Mouse (Mus musculus): ENCODE results near the gene Cdsn. TPM values are rescaled to one million over a fixed set of nuclear protein-coding genes. Genes with fewer than 3 reads are reported as not detected.

Gene Cdsn
- polyA plus RNA-seq, 1 experiment from 2014 or later: 0.13 TPM

DNA sequence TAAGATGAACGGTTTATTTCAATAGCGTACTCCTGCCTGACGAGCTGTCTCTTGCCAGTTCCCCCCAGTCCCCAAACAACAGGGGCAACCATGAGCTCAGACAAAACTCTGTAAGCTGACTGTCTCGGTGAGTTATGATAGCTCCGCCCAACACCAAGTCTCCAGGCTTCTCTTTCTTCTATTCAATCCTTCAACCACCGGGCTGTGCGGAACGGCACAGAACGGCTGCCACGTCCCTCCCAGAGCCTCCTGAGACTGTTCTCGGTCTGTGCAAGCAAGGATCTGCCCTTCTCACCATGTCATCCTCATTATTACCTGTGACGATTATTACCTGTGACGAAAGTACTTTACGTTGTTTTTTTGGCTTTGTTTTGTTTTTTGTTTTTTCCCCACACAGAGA lies 18.9 kb downstream of the Cdsn start:
- 50% methylated on average over 14 of the region's 14 CpGs for WGBS
- Histone ChIP-seq H3K27me3 (ENCODE audit: control insufficient read depth, insufficient read depth, low read length) (peaks cover 10% of the 10 kb centered on the region), H3K27ac (ENCODE audit: low read depth, low read length) (0 out of 2 replicates have a peak overlapping the region, but pooled peaks have one; percentile 17), H3K9me3 (ENCODE audit: control insufficient read depth, low read length) (no peaks in the 10 kb centered on the region), H3K36me3 (ENCODE audit: control insufficient read depth, insufficient read depth, low read length) (no peaks in the 10 kb centered on the region), H3K4me2 (ENCODE audit: low read depth) (no peak overlapping the region), H3K4me1 (ENCODE audit: control insufficient read depth, insufficient read depth, low read length) (peaks cover 8% of the 10 kb centered on the region), H3K9ac (ENCODE audit: low read length) (no peak overlapping the region), H3K4me3 (ENCODE audit: low read depth, low read length) (no peak overlapping the region)
- DNase-seq (ENCODE audit: low spot score): peak; percentile 44
- ATAC-seq (ENCODE audit: insufficient read depth, low FRiP score, low TSS enrichment): peak; percentile 42; the same call in 1 of the 2 replicates

DNA sequence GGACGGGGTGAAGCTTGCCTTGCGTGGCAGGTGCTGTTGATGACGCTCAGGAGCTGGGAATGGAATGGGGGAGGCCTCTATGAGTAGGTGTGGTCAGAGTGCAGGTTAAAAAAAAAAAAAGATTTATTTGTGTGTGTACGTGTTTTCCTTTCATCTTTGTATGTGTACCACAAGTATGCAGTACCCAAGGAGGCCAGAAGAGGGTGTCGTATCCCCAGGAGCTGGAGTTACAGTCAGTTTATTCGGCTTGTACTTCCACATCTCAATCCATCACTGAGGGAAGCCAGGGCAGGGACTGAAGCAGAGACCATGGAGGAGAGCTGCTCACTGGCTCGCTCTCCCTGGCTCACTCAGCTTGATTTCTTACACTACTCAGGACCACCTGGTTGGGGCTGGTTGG lies 19.5 kb downstream of the Cdsn start:
- 92% methylated on average over 7 of the region's 7 CpGs for WGBS
- peaks cover 10% of the 10 kb centered on the region for H3K27me3 ChIP-seq (ENCODE audit: control insufficient read depth, insufficient read depth, low read length)

DNA sequence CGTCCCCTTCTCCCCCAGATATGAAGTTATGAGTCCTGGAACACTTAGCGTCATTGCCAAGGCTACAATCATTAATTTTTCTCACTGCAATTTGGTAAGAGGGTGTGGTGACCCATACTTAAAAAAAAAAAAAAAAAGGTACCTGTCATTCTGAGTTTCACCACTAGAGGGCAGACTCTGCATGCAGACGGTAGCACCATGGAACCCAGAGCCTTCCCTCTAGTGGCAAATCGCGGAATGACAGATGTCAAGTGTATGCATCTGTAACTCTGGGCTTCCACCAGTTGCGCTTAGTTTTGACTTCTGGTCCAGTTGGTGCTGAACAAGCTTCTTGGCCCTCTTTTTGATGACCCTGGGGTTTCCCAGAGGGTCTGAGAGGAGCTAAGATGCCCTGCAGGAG lies 26.3 kb downstream of the Cdsn start:
- ATAC-seq (ENCODE audit: insufficient read depth, low FRiP score, low TSS enrichment): no peak
- H3K4me2 ChIP-seq (ENCODE audit: low read depth): no peak overlapping the region
- no peak overlapping the region for H3K9ac ChIP-seq (ENCODE audit: low read length)
- no peak overlapping the region for H3K27ac ChIP-seq (ENCODE audit: low read depth, low read length)
- no peaks in the 10 kb centered on the region for H3K4me1 ChIP-seq (ENCODE audit: control insufficient read depth, insufficient read depth, low read length)
- DNase-seq (ENCODE audit: low spot score): peak; percentile 83
- no peaks in the 10 kb centered on the region for H3K36me3 ChIP-seq (ENCODE audit: control insufficient read depth, insufficient read depth, low read length)
- H3K9me3 ChIP-seq (ENCODE audit: control insufficient read depth, low read length): no peaks in the 10 kb centered on the region
- 17% methylated on average over 6 of the region's 6 CpGs for WGBS
- H3K4me3 ChIP-seq (ENCODE audit: low read depth, low read length): no peak overlapping the region
- no peaks in the 10 kb centered on the region for H3K27me3 ChIP-seq (ENCODE audit: control insufficient read depth, insufficient read depth, low read length)

More for the DNA sequence above, 19.5 kb downstream of the Cdsn start:
- no peak overlapping the region for H3K4me3 ChIP-seq (ENCODE audit: low read depth, low read length)
- H3K27ac ChIP-seq (ENCODE audit: low read depth, low read length): no peak overlapping the region
- H3K9ac ChIP-seq (ENCODE audit: low read length): no peak overlapping the region
- H3K4me2 ChIP-seq (ENCODE audit: low read depth): no peak overlapping the region
- DNase-seq (ENCODE audit: low spot score) (no peak), ATAC-seq (ENCODE audit: insufficient read depth, low FRiP score, low TSS enrichment) (no peak)
- no peaks in the 10 kb centered on the region for H3K9me3 ChIP-seq (ENCODE audit: control insufficient read depth, low read length)
- no peaks in the 10 kb centered on the region for H3K36me3 ChIP-seq (ENCODE audit: control insufficient read depth, insufficient read depth, low read length)
- H3K4me1 ChIP-seq (ENCODE audit: control insufficient read depth, insufficient read depth, low read length): peaks cover 8% of the 10 kb centered on the region

DNA sequence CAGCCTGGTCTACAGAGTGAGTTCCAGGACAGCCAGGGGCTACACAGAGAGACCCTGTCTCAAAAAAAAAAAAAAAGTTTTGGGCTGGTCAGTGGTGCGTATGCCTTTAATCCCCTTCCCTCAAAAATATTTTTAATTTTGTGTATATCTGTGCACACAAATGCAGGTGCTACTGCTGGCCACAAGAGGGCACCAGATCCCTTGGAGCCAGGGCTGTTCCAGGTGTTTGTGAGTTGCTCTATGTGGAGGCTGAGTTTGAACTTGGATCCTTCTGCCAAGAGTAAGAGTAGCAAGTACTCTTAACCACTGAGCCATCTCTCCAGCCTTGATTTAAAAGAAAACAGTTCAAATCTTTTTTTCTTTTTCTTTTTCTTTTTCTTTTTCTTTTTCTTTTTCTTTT lies 31.0 kb downstream of the Cdsn start:
- Histone ChIP-seq H3K4me2 (ENCODE audit: low read depth) (no peak overlapping the region), H3K27me3 (ENCODE audit: control insufficient read depth, insufficient read depth, low read length) (no peaks in the 10 kb centered on the region), H3K9ac (ENCODE audit: low read length) (no peak overlapping the region), H3K27ac (ENCODE audit: low read depth, low read length) (no peak overlapping the region), H3K4me3 (ENCODE audit: low read depth, low read length) (no peak overlapping the region), H3K36me3 (ENCODE audit: control insufficient read depth, insufficient read depth, low read length) (no peaks in the 10 kb centered on the region), H3K4me1 (ENCODE audit: control insufficient read depth, insufficient read depth, low read length) (no peaks in the 10 kb centered on the region), H3K9me3 (ENCODE audit: control insufficient read depth, low read length) (no peaks in the 10 kb centered on the region)
- WGBS: 93% methylated on average over 1 of the region's 1 CpGs
- DNase-seq (ENCODE audit: low spot score) (no peak), ATAC-seq (ENCODE audit: insufficient read depth, low FRiP score, low TSS enrichment) (no peak)

DNA sequence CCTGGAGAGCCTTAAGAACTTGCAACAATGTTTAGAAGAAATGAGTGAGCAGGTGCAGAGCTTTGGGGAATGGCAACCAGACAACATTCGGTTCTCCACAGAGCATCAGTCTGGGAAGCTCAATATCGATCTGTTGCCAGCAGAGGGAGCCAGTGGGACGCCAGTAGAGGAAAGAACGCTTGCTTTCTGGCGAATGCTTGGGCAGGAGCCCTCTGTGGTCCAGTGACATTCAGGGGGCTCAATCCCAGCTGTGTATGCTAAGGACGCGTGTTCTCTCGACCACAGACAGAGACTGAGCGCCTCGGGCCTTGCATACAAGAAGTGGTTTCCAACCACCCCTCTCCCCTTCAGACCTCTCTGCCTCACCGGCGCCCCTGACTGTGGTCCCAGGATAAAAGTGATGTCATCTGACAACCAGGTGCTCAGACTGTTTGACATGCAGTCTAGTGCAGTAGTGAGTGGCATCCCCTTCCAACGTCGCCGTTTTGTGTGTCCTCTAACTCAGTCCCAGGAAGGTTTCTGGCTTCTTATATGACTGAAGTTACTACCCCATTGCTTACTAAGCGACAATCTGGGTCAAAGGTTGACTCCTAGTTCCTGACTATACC lies 32.5 kb downstream of the Cdsn start:
- no peaks in the 10 kb centered on the region for H3K9me3 ChIP-seq (ENCODE audit: control insufficient read depth, low read length)

DNA sequence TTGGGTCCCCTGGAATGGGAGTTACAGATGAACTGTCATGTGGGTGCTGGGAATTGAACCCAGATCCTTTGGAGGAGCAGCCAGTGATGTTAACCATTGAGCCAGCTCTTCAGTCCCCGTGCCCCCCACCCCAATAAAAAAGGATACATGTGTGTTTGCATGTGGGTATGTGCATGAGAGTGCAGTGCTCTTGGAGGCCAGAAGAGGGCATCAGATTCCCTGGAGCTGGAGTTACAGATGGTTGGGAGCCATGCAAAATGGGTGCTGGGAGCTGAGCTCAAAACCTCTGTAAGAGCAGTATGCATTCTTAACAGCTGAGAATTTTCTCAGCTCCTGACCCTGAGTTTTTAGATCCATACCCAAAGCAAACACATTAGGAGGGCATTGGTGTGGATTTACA lies 35.4 kb downstream of the Cdsn start:
- H3K27me3 ChIP-seq (ENCODE audit: control insufficient read depth, insufficient read depth, low read length): no peaks in the 10 kb centered on the region
- H3K9ac ChIP-seq (ENCODE audit: low read length): no peak overlapping the region
- no peak overlapping the region for H3K4me2 ChIP-seq (ENCODE audit: low read depth)
- no peaks in the 10 kb centered on the region for H3K9me3 ChIP-seq (ENCODE audit: control insufficient read depth, low read length)
- WGBS: 79% methylated on average over 1 of the region's 1 CpGs
- H3K27ac ChIP-seq (ENCODE audit: low read depth, low read length): no peak overlapping the region
- H3K36me3 ChIP-seq (ENCODE audit: control insufficient read depth, insufficient read depth, low read length): no peaks in the 10 kb centered on the region
- H3K4me1 ChIP-seq (ENCODE audit: control insufficient read depth, insufficient read depth, low read length): no peaks in the 10 kb centered on the region
- no peak overlapping the region for H3K4me3 ChIP-seq (ENCODE audit: low read depth, low read length)
- DNase-seq (ENCODE audit: low spot score) (no peak), ATAC-seq (ENCODE audit: insufficient read depth, low FRiP score, low TSS enrichment) (no peak)

More for the DNA sequence above, 32.5 kb downstream of the Cdsn start:
- Histone ChIP-seq H3K4me1 (ENCODE audit: control insufficient read depth, insufficient read depth, low read length) (no peaks in the 10 kb centered on the region), H3K4me2 (ENCODE audit: low read depth) (0 out of 2 replicates have a peak overlapping the region, but pooled peaks have one; percentile 24), H3K36me3 (ENCODE audit: control insufficient read depth, insufficient read depth, low read length) (no peaks in the 10 kb centered on the region), H3K9ac (ENCODE audit: low read length) (peak overlapping the region; percentile 16; the same call in 1 of the 2 replicates), H3K27ac (ENCODE audit: low read depth, low read length) (no peak overlapping the region), H3K4me3 (ENCODE audit: low read depth, low read length) (no peak overlapping the region), H3K27me3 (ENCODE audit: control insufficient read depth, insufficient read depth, low read length) (no peaks in the 10 kb centered on the region)
- ATAC-seq (ENCODE audit: insufficient read depth, low FRiP score, low TSS enrichment) (no peak), DNase-seq (ENCODE audit: low spot score) (peak; percentile 80)
- 20% methylated on average over 16 of the region's 16 CpGs for WGBS

DNA sequence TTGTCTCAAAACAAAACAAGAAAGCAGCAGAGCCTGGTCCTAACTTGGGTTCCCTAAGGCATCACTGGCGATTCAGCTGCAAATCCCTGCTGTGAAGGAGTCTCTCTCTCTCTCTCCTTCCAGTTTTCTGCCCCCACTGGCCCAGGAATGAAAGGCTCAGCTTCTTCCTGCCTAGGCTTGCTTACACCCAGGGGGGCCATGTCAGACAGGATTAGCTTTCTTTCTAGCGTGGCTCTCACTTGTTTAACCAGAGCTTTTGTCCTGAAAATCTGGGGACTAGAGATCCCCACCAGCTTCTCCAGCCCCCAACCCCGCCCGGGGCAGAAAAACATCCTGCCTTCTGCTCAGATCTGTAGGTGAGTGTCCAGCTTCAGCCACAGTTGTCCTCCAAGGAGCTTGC lies 36.5 kb downstream of the Cdsn start:
- ATAC-seq (ENCODE audit: insufficient read depth, low FRiP score, low TSS enrichment) (no peak), DNase-seq (ENCODE audit: low spot score) (no peak)
- no peak overlapping the region for H3K4me3 ChIP-seq (ENCODE audit: low read depth, low read length)
- no peak overlapping the region for H3K9ac ChIP-seq (ENCODE audit: low read length)
- H3K9me3 ChIP-seq (ENCODE audit: control insufficient read depth, low read length): no peaks in the 10 kb centered on the region
- WGBS: 40% methylated on average over 4 of the region's 4 CpGs
- no peaks in the 10 kb centered on the region for H3K27me3 ChIP-seq (ENCODE audit: control insufficient read depth, insufficient read depth, low read length)
- H3K4me2 ChIP-seq (ENCODE audit: low read depth): no peak overlapping the region
- no peaks in the 10 kb centered on the region for H3K36me3 ChIP-seq (ENCODE audit: control insufficient read depth, insufficient read depth, low read length)
- no peak overlapping the region for H3K27ac ChIP-seq (ENCODE audit: low read depth, low read length)
- H3K4me1 ChIP-seq (ENCODE audit: control insufficient read depth, insufficient read depth, low read length): no peaks in the 10 kb centered on the region

DNA sequence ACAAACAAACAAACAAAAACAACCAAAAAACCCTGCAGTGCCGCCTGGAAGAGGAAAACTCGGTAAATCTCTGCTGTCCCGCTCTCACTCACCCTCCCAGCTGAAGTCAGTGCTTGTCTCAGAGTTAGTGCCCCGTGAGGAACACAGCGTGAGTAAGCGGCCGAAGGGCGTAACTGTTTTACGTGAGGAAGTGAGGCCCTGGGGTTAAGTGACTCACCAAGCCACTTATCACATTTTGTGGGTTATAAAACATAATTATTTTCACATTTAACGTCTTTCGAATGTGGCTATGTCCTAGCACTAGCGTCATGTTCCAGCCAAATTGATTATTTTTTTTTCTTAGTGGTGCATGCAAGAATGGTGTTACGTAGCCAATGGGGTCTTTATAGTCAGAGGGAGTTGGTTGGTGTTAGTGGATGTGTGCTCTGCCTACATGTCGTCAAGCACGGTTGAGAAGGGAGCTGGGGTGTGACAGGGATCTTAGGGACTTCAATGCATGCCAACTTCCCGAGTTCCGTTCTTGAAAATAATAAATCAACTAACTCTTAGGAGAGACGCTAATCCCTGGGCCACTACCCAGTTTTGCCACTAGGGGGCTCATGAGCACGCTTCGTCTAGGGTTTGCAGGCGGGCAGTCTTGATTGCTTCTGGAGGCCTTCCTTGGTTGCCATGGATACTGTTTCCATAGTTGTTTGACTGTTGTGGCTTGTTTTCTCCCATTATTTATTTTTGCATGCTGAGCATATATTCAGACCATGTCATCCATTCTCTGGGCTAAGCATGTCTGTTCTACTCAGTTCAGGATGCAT lies 38.7 kb downstream of the Cdsn start:
- Histone ChIP-seq H3K4me2 (ENCODE audit: low read depth) (no peak overlapping the region), H3K27ac (ENCODE audit: low read depth, low read length) (no peak overlapping the region)
- peak; percentile 83 for DNase-seq (ENCODE audit: low spot score)

DNA sequence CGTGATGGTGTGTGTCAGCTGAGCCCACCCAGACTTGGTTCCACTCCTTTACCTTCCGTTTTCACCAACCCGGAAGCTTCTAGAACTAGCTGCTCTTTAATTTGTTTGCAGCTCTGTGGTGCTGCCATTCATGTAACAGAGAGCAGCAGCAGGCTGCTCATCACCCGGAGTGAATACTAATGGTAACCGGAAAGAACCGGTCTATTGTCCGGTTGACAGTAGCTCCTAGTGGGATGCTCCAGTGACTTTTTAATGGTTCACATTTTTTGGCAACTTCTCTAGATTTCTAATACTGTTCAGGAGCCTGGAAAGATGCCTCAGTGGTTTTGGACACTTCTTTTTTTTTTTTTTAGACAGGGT lies 39.3 kb downstream of the Cdsn start:
- WGBS: 87% methylated on average over 7 of the region's 7 CpGs
- DNase-seq (ENCODE audit: low spot score) (peak; percentile 19), ATAC-seq (ENCODE audit: insufficient read depth, low FRiP score, low TSS enrichment) (peak; percentile 16; the same call in 1 of the 2 replicates)
- no peak overlapping the region for H3K27ac ChIP-seq (ENCODE audit: low read depth, low read length)
- H3K4me1 ChIP-seq (ENCODE audit: control insufficient read depth, insufficient read depth, low read length): no peaks in the 10 kb centered on the region
- H3K36me3 ChIP-seq (ENCODE audit: control insufficient read depth, insufficient read depth, low read length): no peaks in the 10 kb centered on the region
- no peak overlapping the region for H3K9ac ChIP-seq (ENCODE audit: low read length)
- no peaks in the 10 kb centered on the region for H3K9me3 ChIP-seq (ENCODE audit: control insufficient read depth, low read length)
- no peak overlapping the region for H3K4me3 ChIP-seq (ENCODE audit: low read depth, low read length)
- H3K4me2 ChIP-seq (ENCODE audit: low read depth): no peak overlapping the region
- H3K27me3 ChIP-seq (ENCODE audit: control insufficient read depth, insufficient read depth, low read length): no peaks in the 10 kb centered on the region

More for the DNA sequence above, 38.7 kb downstream of the Cdsn start:
- WGBS: 52% methylated on average over 21 of the region's 21 CpGs
- Histone ChIP-seq H3K36me3 (ENCODE audit: control insufficient read depth, insufficient read depth, low read length) (no peaks in the 10 kb centered on the region), H3K9me3 (ENCODE audit: control insufficient read depth, low read length) (no peaks in the 10 kb centered on the region), H3K9ac (ENCODE audit: low read length) (no peak overlapping the region), H3K4me3 (ENCODE audit: low read depth, low read length) (no peak overlapping the region), H3K27me3 (ENCODE audit: control insufficient read depth, insufficient read depth, low read length) (no peaks in the 10 kb centered on the region), H3K4me1 (ENCODE audit: control insufficient read depth, insufficient read depth, low read length) (no peaks in the 10 kb centered on the region)
- peak; percentile 27; the same call in 1 of the 2 replicates for ATAC-seq (ENCODE audit: insufficient read depth, low FRiP score, low TSS enrichment)

Measured in neural tube, embryonic 11.5 days (tissue).